Comparison of ENCODE assay signal across 17 mouse cellular contexts in the genomic region with DNA sequence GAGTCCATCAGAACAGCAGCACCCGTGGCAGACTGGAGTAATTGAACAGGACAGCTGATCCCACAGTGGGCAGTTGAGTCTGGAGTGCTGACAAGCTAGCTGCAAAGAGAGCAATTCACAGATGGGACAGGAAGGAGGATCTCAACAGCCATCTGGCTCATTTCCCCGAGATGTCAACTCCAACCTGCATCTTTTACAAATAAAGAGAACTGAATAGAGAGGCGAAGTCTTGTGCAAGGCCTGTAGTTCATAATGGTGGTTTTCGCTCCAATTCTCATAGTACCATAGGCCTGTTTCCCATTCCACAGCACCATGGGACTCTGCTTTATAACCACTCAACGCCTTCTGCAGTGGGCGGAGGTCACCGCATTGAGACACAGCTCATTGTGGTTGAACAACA.
A peak's percentile ranks its signal among the peaks of the same experiment; 100 is the strongest.
DNase-seq lines count a peak whose midpoint lies in the region; ATAC-seq and TF ChIP-seq lines count a peak whose summit lies in the region.
"Had no signal": no experiment of that assay in that cellular context is flagged by ENCODE, and none has a peak within 500 bp of the region (broad histone marks: within the 10 kb centered on the region; RNA-seq: fewer than 3 reads in every experiment).

No protein-coding gene starts in this region.

- no peaks in the 10 kb centered on the region for H3K9me3 ChIP-seq in midbrain, postnatal 0 days (ENCODE audit: low read length)
- H3K9me3 ChIP-seq in midbrain, embryonic 14.5 days (ENCODE audit: control insufficient read depth, low read length): no peaks in the 10 kb centered on the region
- H3K9me3 ChIP-seq: G1E; limb, embryonic 15.5 days; midbrain, embryonic 13.5 days; stomach, embryonic 15.5 days had no signal

- H3K4me2 ChIP-seq in midbrain, postnatal 0 days (ENCODE audit: low read depth, low read length, poor library complexity, severe bottlenecking): no peak overlapping the region
- no peak overlapping the region for H3K4me2 ChIP-seq in midbrain, embryonic 14.5 days (ENCODE audit: low read length)
- H3K4me2 ChIP-seq: hindbrain, embryonic 14.5 days; limb, embryonic 15.5 days; midbrain, embryonic 13.5 days; stomach, embryonic 15.5 days had no signal

- DNase-seq in heart, adult 18-20 months: peak; percentile 10 to 20
- DNase-seq in heart, postnatal 36 days: no peak
- peak; percentile 18 for DNase-seq in midbrain, postnatal 0 days (ENCODE audit: low spot score)
- no peak for DNase-seq in midbrain, embryonic 14.5 days
- peak; percentile 34 to 49 for DNase-seq in cerebellum, postnatal 25 days
- DNase-seq in testis, postnatal 10 days (ENCODE audit: low spot score): no peak
- no peak for DNase-seq in thymus, postnatal 14 days
- DNase-seq: kidney, adult 11 months; kidney, postnatal 25 days; lung, adult 18-20 months had no signal

- H3K27me3 ChIP-seq in midbrain, postnatal 0 days (ENCODE audit: insufficient read depth, low read length): no peaks in the 10 kb centered on the region
- H3K27me3 ChIP-seq in midbrain, embryonic 14.5 days (ENCODE audit: control insufficient read depth, insufficient read depth, low read length): no peaks in the 10 kb centered on the region
- H3K27me3 ChIP-seq: limb, embryonic 15.5 days; midbrain, embryonic 13.5 days; stomach, embryonic 15.5 days had no signal

- no peak overlapping the region for H3K4me3 ChIP-seq in midbrain, postnatal 0 days (ENCODE audit: low read depth, low read length)
- H3K4me3 ChIP-seq in midbrain, embryonic 14.5 days (replicated peaks; ENCODE audit: low read depth, low read length): no peak overlapping the region
- H3K4me3 ChIP-seq: left cerebral cortex, adult 2 months; limb, embryonic 15.5 days; midbrain, embryonic 13.5 days; stomach, embryonic 15.5 days had no signal

- WGBS in midbrain, postnatal 0 days: 87% methylated on average over 7 of the region's 7 CpGs
- WGBS in midbrain, embryonic 14.5 days: 86% methylated on average over 7 of the region's 7 CpGs

- intact Hi-C loops in heart, postnatal 36 days (cut with DNase I): no loop called here

- no peak overlapping the region for H3K27ac ChIP-seq in midbrain, postnatal 0 days (ENCODE audit: low read depth, low read length)
- no peak overlapping the region for H3K27ac ChIP-seq in midbrain, embryonic 14.5 days (replicated peaks; ENCODE audit: low read depth, low read length)
- H3K27ac ChIP-seq: hindbrain, embryonic 14.5 days; left cerebral cortex, adult 2 months; limb, embryonic 15.5 days; macrophage; midbrain, embryonic 13.5 days; stomach, embryonic 15.5 days had no signal

- ATAC-seq in midbrain, postnatal 0 days (ENCODE audit: low FRiP score): no peak
- no peak for ATAC-seq in midbrain, embryonic 14.5 days (ENCODE audit: low FRiP score, low TSS enrichment)
- ATAC-seq: midbrain, embryonic 13.5 days had no signal

- no peaks in the 10 kb centered on the region for H3K36me3 ChIP-seq in midbrain, postnatal 0 days (ENCODE audit: insufficient read depth, low read length)
- H3K36me3 ChIP-seq in midbrain, embryonic 14.5 days (ENCODE audit: control insufficient read depth, insufficient read depth, low read length): no peaks in the 10 kb centered on the region
- H3K36me3 ChIP-seq: G1E; limb, embryonic 15.5 days; midbrain, embryonic 13.5 days; stomach, embryonic 15.5 days had no signal

- H3K4me1 ChIP-seq in midbrain, postnatal 0 days (ENCODE audit: insufficient read depth, low read length): no peaks in the 10 kb centered on the region
- H3K4me1 ChIP-seq in midbrain, embryonic 14.5 days (ENCODE audit: control insufficient read depth, insufficient read depth, low read length): no peaks in the 10 kb centered on the region
- H3K4me1 ChIP-seq: limb, embryonic 15.5 days had no signal

- TF ChIP-seq CTCF in midbrain, postnatal 0 days (IDR thresholded peaks at IDR 0.05): no peak

- no peak overlapping the region for H3K9ac ChIP-seq in midbrain, postnatal 0 days (replicated peaks; ENCODE audit: low read length, poor library complexity, severe bottlenecking)
- no peak overlapping the region for H3K9ac ChIP-seq in midbrain, embryonic 14.5 days (replicated peaks; ENCODE audit: low read length)
- H3K9ac ChIP-seq: hindbrain, embryonic 14.5 days; limb, embryonic 15.5 days; midbrain, embryonic 13.5 days; stomach, embryonic 15.5 days had no signal

Comparison
In these comparisons a context has a peak if more than half of its experiments do, and no peak if none do; other contexts are left out.
1. DNase-seq: peak in heart, adult 18-20 months (2 of 2), midbrain, postnatal 0 days (single experiment) and cerebellum, postnatal 25 days (2 of 2); none in heart, postnatal 36 days (0 of 2), midbrain, embryonic 14.5 days (single experiment), testis, postnatal 10 days (single experiment) and thymus, postnatal 14 days (single experiment).